Mouse (Mus musculus): ENCODE measurements around the gene Golga4. TPM values are rescaled to one million over a fixed set of nuclear protein-coding genes. Genes with fewer than 3 reads are reported as not detected.

Golga4 gene
- polyA plus RNA-seq, 1 experiment from 2014 or later: 50.6 TPM

- ATAC-seq (replicated peaks; ENCODE audit: insufficient number of reproducible peaks, low FRiP score, low TSS enrichment, low read depth): no peak
- no peaks in the 10 kb centered on the region for H3K9me3 ChIP-seq (replicated peaks; ENCODE audit: control insufficient read depth, low read length)
- H3K27ac ChIP-seq (replicated peaks; ENCODE audit: low read depth, low read length): no peak overlapping the region
- H3K4me1 ChIP-seq (ENCODE audit: control insufficient read depth, insufficient read depth, low read length): no peaks in the 10 kb centered on the region
- no peak overlapping the region for H3K4me3 ChIP-seq (ENCODE audit: low read depth, low read length)
- DNase-seq (ENCODE audit: low spot score): no peak
- no peak overlapping the region for H3K4me2 ChIP-seq (ENCODE audit: low read depth, low read length)
- H3K36me3 ChIP-seq (replicated peaks; ENCODE audit: control insufficient read depth, insufficient read depth, low read depth, low read length): no peaks in the 10 kb centered on the region
- no peaks in the 10 kb centered on the region for H3K27me3 ChIP-seq (ENCODE audit: control insufficient read depth, insufficient read depth, low read length)
- H3K9ac ChIP-seq (replicated peaks; ENCODE audit: low read length): no peak overlapping the region
- 71% methylated on average over 8 of the region's 8 CpGs for WGBS
Observed at GRCm38 (mm10) chr9:118519101-118519500, 13.0 kb downstream of the Golga4 start.

GRCm38 (mm10) chr9:118520011-118520410 is 13.9 kb downstream of the Golga4 start:
- WGBS: 68% methylated on average over 8 of the region's 8 CpGs
- no peak for DNase-seq (ENCODE audit: low spot score)
- H3K27me3 ChIP-seq (ENCODE audit: control insufficient read depth, insufficient read depth, low read length): no peaks in the 10 kb centered on the region
- H3K4me1 ChIP-seq (ENCODE audit: control insufficient read depth, insufficient read depth, low read length): no peaks in the 10 kb centered on the region
- no peaks in the 10 kb centered on the region for H3K36me3 ChIP-seq (replicated peaks; ENCODE audit: control insufficient read depth, insufficient read depth, low read depth, low read length)
- no peak for ATAC-seq (replicated peaks; ENCODE audit: insufficient number of reproducible peaks, low FRiP score, low TSS enrichment, low read depth)
- H3K4me2 ChIP-seq (ENCODE audit: low read depth, low read length): no peak overlapping the region
- no peak overlapping the region for H3K27ac ChIP-seq (replicated peaks; ENCODE audit: low read depth, low read length)
- H3K9me3 ChIP-seq (replicated peaks; ENCODE audit: control insufficient read depth, low read length): no peaks in the 10 kb centered on the region
- H3K9ac ChIP-seq (replicated peaks; ENCODE audit: low read length): no peak overlapping the region
- no peak overlapping the region for H3K4me3 ChIP-seq (ENCODE audit: low read depth, low read length)

DNA sequence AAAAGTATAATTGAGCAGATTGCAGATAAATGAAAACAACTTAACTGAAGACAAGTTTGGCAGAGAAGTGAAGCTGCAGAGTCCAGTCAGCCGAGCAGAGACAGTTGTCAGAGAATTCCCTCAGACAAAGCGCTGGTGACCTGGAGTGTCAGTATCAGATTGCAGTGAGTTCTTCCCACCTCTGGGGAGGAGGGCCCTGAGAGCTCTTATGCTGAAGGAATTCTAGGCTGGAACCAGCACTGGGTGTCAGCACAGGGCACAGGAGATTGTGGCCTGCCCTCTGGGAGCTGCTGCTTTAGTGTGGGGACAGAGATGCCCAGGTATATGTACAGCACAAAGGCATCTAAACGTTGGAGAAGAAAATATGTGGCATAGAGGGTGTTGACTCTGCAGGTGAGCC is 14.8 kb downstream of the Golga4 start:
- WGBS: 19% methylated on average over 3 of the region's 3 CpGs
- H3K27ac ChIP-seq (replicated peaks; ENCODE audit: low read depth, low read length): no peak overlapping the region
- H3K9ac ChIP-seq (replicated peaks; ENCODE audit: low read length): no peak overlapping the region
- H3K36me3 ChIP-seq (replicated peaks; ENCODE audit: control insufficient read depth, insufficient read depth, low read depth, low read length): no peaks in the 10 kb centered on the region
- ATAC-seq (replicated peaks; ENCODE audit: insufficient number of reproducible peaks, low FRiP score, low TSS enrichment, low read depth): 0 out of 2 replicates have a peak, but pooled peaks have one; percentile 56
- H3K4me2 ChIP-seq (ENCODE audit: low read depth, low read length): no peak overlapping the region
- DNase-seq (ENCODE audit: low spot score): peak; percentile 8
- H3K27me3 ChIP-seq (ENCODE audit: control insufficient read depth, insufficient read depth, low read length): no peaks in the 10 kb centered on the region
- H3K4me3 ChIP-seq (ENCODE audit: low read depth, low read length): no peak overlapping the region
- no peaks in the 10 kb centered on the region for H3K4me1 ChIP-seq (ENCODE audit: control insufficient read depth, insufficient read depth, low read length)
- no peaks in the 10 kb centered on the region for H3K9me3 ChIP-seq (replicated peaks; ENCODE audit: control insufficient read depth, low read length)

- WGBS: 81% methylated on average over 8 of the region's 8 CpGs
- H3K9me3 ChIP-seq (replicated peaks; ENCODE audit: control insufficient read depth, low read length): no peaks in the 10 kb centered on the region
- no peak overlapping the region for H3K9ac ChIP-seq (replicated peaks; ENCODE audit: low read length)
- H3K4me1 ChIP-seq (ENCODE audit: control insufficient read depth, insufficient read depth, low read length): no peaks in the 10 kb centered on the region
- H3K4me3 ChIP-seq (ENCODE audit: low read depth, low read length): no peak overlapping the region
- ATAC-seq (replicated peaks; ENCODE audit: insufficient number of reproducible peaks, low FRiP score, low TSS enrichment, low read depth): no peak
- H3K27me3 ChIP-seq (ENCODE audit: control insufficient read depth, insufficient read depth, low read length): no peaks in the 10 kb centered on the region
- no peak overlapping the region for H3K4me2 ChIP-seq (ENCODE audit: low read depth, low read length)
- H3K27ac ChIP-seq (replicated peaks; ENCODE audit: low read depth, low read length): no peak overlapping the region
- H3K36me3 ChIP-seq (replicated peaks; ENCODE audit: control insufficient read depth, insufficient read depth, low read depth, low read length): no peaks in the 10 kb centered on the region
- no peak for DNase-seq (ENCODE audit: low spot score)
Observed at GRCm38 (mm10) chr9:118521659-118522058, 15.6 kb downstream of the Golga4 start.

GRCm38 (mm10) chr9:118523738-118524137 is 17.7 kb downstream of the Golga4 start:
- no peak for DNase-seq (ENCODE audit: low spot score)

DNA sequence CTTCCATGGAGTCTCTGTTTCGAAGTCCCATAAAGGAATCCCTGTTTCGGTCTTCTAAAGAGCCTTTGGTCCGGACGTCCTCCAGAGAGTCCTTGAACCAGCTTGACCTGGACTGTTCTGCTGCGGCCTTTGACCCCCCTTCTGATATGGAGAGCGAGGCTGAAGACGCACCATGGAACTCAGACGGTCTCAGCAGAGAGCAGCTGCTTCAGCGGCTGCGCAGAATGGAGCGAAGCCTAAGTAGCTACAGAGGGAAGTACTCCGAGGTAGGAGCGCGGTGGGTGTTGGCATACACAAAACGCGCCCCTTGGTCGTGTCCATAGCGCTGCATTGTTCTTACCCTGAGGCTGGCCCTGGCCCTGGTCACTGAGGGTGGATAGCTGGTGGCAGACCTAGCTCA is 21.0 kb downstream of the Golga4 start:
- H3K36me3 ChIP-seq (replicated peaks; ENCODE audit: control insufficient read depth, insufficient read depth, low read depth, low read length): no peaks in the 10 kb centered on the region; the same call in 1 of the 2 replicates

More at GRCm38 (mm10) chr9:118523738-118524137, 17.7 kb downstream of the Golga4 start:
- H3K36me3 ChIP-seq (replicated peaks; ENCODE audit: control insufficient read depth, insufficient read depth, low read depth, low read length): no peaks in the 10 kb centered on the region
- ATAC-seq (replicated peaks; ENCODE audit: insufficient number of reproducible peaks, low FRiP score, low TSS enrichment, low read depth): no peak
- no peaks in the 10 kb centered on the region for H3K4me1 ChIP-seq (ENCODE audit: control insufficient read depth, insufficient read depth, low read length)
- H3K27ac ChIP-seq (replicated peaks; ENCODE audit: low read depth, low read length): no peak overlapping the region
- no peak overlapping the region for H3K9ac ChIP-seq (replicated peaks; ENCODE audit: low read length)
- no peaks in the 10 kb centered on the region for H3K9me3 ChIP-seq (replicated peaks; ENCODE audit: control insufficient read depth, low read length)
- H3K27me3 ChIP-seq (ENCODE audit: control insufficient read depth, insufficient read depth, low read length): no peaks in the 10 kb centered on the region
- no peak overlapping the region for H3K4me3 ChIP-seq (ENCODE audit: low read depth, low read length)
- 87% methylated on average over 11 of the region's 11 CpGs for WGBS
- H3K4me2 ChIP-seq (ENCODE audit: low read depth, low read length): no peak overlapping the region

DNA sequence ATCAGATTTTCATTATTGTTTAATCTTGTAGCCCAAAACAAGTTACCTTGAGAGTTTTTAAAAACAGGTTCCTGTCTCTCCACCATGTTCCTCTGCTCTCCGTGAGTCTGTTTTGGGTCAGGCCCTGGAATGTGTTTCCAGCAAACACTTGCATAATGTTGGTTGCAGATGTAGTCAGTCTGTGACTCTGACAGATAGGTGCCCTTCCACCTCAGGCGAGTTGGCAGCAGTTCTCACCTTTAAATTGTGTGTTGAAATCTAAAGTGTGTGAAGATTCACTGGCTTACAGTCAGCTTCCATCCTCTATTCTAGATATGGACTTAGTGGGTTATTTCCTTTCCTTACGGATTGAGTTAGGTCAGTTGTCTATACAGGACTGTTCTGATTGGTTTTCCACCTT is 23.7 kb downstream of the Golga4 start:
- no peak for ATAC-seq (replicated peaks; ENCODE audit: insufficient number of reproducible peaks, low FRiP score, low TSS enrichment, low read depth)
- Histone ChIP-seq H3K27me3 (ENCODE audit: control insufficient read depth, insufficient read depth, low read length) (no peaks in the 10 kb centered on the region), H3K27ac (replicated peaks; ENCODE audit: low read depth, low read length) (no peak overlapping the region), H3K9me3 (replicated peaks; ENCODE audit: control insufficient read depth, low read length) (no peaks in the 10 kb centered on the region), H3K4me2 (ENCODE audit: low read depth, low read length) (no peak overlapping the region), H3K36me3 (replicated peaks; ENCODE audit: control insufficient read depth, insufficient read depth, low read depth, low read length) (peaks cover 3% of the 10 kb centered on the region), H3K9ac (replicated peaks; ENCODE audit: low read length) (no peak overlapping the region), H3K4me1 (ENCODE audit: control insufficient read depth, insufficient read depth, low read length) (no peaks in the 10 kb centered on the region), H3K4me3 (ENCODE audit: low read depth, low read length) (no peak overlapping the region)
- WGBS: 92% methylated on average over 3 of the region's 3 CpGs
- no peak for DNase-seq (ENCODE audit: low spot score)

More for the DNA sequence above, 21.0 kb downstream of the Golga4 start:
- H3K9ac ChIP-seq (replicated peaks; ENCODE audit: low read length): no peak overlapping the region
- WGBS: 85% methylated on average over 18 of the region's 18 CpGs
- DNase-seq (ENCODE audit: low spot score): no peak
- H3K4me1 ChIP-seq (ENCODE audit: control insufficient read depth, insufficient read depth, low read length): no peaks in the 10 kb centered on the region
- H3K4me2 ChIP-seq (ENCODE audit: low read depth, low read length): no peak overlapping the region
- no peak overlapping the region for H3K4me3 ChIP-seq (ENCODE audit: low read depth, low read length)
- no peak for ATAC-seq (replicated peaks; ENCODE audit: insufficient number of reproducible peaks, low FRiP score, low TSS enrichment, low read depth)
- no peak overlapping the region for H3K27ac ChIP-seq (replicated peaks; ENCODE audit: low read depth, low read length)
- H3K27me3 ChIP-seq (ENCODE audit: control insufficient read depth, insufficient read depth, low read length): no peaks in the 10 kb centered on the region
- H3K9me3 ChIP-seq (replicated peaks; ENCODE audit: control insufficient read depth, low read length): no peaks in the 10 kb centered on the region

DNA sequence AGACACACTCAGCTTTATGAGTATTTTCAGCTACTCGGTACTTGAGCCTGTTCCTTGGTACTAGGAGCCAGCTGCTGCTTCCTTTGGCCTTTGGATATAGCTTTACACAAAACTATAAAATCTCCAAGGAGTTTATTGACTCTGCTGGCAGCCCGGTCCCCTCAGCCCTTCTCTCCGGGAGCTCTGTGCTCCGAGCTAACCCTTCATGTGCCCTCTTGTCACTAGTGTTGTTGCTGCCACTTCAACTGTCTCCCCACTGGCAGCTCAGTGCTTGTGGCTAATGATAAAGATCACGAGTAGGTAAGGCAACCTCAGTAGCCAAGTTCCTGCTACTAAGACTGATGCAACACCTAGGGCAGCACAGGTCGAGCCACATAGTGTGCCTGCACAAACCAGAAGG is 24.6 kb downstream of the Golga4 start:
- Histone ChIP-seq H3K27me3 (ENCODE audit: control insufficient read depth, insufficient read depth, low read length) (no peaks in the 10 kb centered on the region), H3K4me1 (ENCODE audit: control insufficient read depth, insufficient read depth, low read length) (no peaks in the 10 kb centered on the region), H3K27ac (replicated peaks; ENCODE audit: low read depth, low read length) (no peak overlapping the region), H3K4me3 (ENCODE audit: low read depth, low read length) (no peak overlapping the region), H3K36me3 (replicated peaks; ENCODE audit: control insufficient read depth, insufficient read depth, low read depth, low read length) (peaks cover 5% of the 10 kb centered on the region), H3K4me2 (ENCODE audit: low read depth, low read length) (no peak overlapping the region), H3K9ac (replicated peaks; ENCODE audit: low read length) (no peak overlapping the region), H3K9me3 (replicated peaks; ENCODE audit: control insufficient read depth, low read length) (no peaks in the 10 kb centered on the region)
- ATAC-seq (replicated peaks; ENCODE audit: insufficient number of reproducible peaks, low FRiP score, low TSS enrichment, low read depth) (no peak), DNase-seq (ENCODE audit: low spot score) (no peak)
- 88% methylated on average over 6 of the region's 6 CpGs for WGBS
